ENCODE assay signal across 12 mouse cellular contexts in the genomic region with DNA sequence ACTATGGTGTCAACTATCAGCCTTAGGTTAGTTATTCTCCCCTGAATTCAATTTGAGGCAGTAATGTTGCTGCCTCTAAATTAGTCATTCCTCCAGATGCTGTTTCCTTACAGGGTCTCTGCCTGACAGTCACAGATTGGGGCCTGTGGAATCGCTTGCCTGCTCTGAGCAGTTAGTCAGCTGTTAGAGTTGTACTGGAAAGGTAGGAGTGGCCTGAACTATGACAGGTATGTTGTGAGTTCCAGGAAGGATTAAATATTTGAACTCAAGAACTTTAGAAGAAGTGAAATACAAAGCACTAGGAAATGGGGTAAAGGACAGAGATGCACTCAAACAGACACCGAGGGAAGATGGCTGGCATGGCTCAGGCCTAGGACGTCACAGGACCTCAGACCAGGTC.
"Had no signal": no experiment of that assay in that cellular context is flagged by ENCODE, and none has a peak within 500 bp of the region (broad histone marks: within the 10 kb centered on the region; RNA-seq: fewer than 3 reads in every experiment).

No protein-coding gene starts in this region.

- H3K4me2 ChIP-seq: kidney, embryonic 15.5 days; limb, embryonic 15.5 days; liver, embryonic 12.5 days; lung, embryonic 14.5 days; midbrain, embryonic 12.5 days had no signal

- H3K27ac ChIP-seq: kidney, embryonic 15.5 days; left cerebral cortex, adult 2 months; limb, embryonic 15.5 days; liver, embryonic 12.5 days; stomach, postnatal 0 days had no signal

- H3K4me3 ChIP-seq: kidney, embryonic 15.5 days; left cerebral cortex, adult 2 months; limb, embryonic 15.5 days; liver, embryonic 12.5 days; midbrain, embryonic 12.5 days had no signal

- ATAC-seq: intestine, embryonic 16.5 days; liver, embryonic 12.5 days had no signal

- H3K27me3 ChIP-seq: kidney, embryonic 15.5 days; limb, embryonic 15.5 days; liver, embryonic 12.5 days; midbrain, embryonic 12.5 days had no signal

- H3K9ac ChIP-seq: kidney, embryonic 15.5 days; limb, embryonic 15.5 days; liver, embryonic 12.5 days; lung, embryonic 14.5 days; midbrain, embryonic 12.5 days had no signal

- DNase-seq: kidney, adult 2 months; kidney, postnatal 14 days; lung, embryonic 14.5 days; lung, postnatal 4 days; thymus, postnatal 4 days had no signal

- H3K36me3 ChIP-seq: kidney, embryonic 15.5 days; limb, embryonic 15.5 days; liver, embryonic 12.5 days; midbrain, embryonic 12.5 days had no signal

- H3K9me3 ChIP-seq: kidney, embryonic 15.5 days; limb, embryonic 15.5 days; liver, embryonic 12.5 days; midbrain, embryonic 12.5 days had no signal
